Mouse (Mus musculus): ENCODE results near the gene Gnb1.
"Not testable (repeated sequence)": the region's sequence is repeated elsewhere in the genome, so short reads cannot be mapped to it uniquely, and the experiment has no call there.

Gnb1 gene

GRCm38 (mm10) chr4:155552917-155553532 is 61.9 kb downstream of the Gnb1 start:
- DNase-seq (ENCODE audit: low spot score) = no peak

- no peak for DNase-seq (ENCODE audit: low spot score)
Measured at GRCm38 (mm10) chr4:155554880-155555279, 63.7 kb downstream of the Gnb1 start.

DNA sequence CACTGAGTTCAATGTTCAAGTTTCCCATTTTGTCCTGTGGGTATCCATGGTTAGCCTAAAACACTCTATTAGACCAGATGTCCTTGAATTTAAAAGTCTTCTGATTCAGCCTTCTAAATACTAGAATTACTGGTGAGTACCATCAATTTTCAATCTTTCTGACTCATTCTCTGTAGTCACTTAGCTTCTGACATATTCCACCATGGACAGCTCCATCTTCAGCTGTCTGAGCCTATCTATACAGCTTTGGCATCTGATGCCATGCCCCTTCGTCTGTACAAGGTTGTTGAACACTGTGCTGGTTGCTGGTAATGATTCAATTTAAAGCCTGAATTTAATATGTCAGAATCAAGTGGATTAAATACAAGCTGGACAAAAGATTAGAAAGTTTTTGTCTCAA is 64.3 kb downstream of the Gnb1 start:
- DNase-seq (ENCODE audit: low spot score) = no peak

- no peak for DNase-seq (ENCODE audit: low spot score)
Measured at GRCm38 (mm10) chr4:155559454-155559853, 68.3 kb downstream of the Gnb1 start.

DNA sequence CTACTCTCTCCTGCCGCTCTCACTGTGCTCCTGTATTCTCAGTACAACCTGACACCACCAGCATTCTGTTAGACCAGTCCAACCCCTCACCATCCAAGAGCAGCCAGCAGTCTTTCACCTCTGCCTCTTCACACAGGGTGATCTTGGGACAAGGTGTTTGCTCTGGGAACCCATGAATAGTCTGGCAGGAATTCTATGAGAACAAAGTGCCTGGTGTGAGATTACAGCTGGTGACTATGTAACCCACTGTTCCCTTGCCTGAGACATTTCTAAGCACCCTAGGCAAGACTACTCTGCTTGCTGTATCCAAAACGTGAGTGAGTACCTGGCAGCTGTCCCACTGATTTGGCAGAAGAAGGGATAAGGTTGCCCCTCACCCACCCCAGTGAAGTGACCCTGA is 69.8 kb downstream of the Gnb1 start:
- no peak for DNase-seq (ENCODE audit: low spot score)

DNA sequence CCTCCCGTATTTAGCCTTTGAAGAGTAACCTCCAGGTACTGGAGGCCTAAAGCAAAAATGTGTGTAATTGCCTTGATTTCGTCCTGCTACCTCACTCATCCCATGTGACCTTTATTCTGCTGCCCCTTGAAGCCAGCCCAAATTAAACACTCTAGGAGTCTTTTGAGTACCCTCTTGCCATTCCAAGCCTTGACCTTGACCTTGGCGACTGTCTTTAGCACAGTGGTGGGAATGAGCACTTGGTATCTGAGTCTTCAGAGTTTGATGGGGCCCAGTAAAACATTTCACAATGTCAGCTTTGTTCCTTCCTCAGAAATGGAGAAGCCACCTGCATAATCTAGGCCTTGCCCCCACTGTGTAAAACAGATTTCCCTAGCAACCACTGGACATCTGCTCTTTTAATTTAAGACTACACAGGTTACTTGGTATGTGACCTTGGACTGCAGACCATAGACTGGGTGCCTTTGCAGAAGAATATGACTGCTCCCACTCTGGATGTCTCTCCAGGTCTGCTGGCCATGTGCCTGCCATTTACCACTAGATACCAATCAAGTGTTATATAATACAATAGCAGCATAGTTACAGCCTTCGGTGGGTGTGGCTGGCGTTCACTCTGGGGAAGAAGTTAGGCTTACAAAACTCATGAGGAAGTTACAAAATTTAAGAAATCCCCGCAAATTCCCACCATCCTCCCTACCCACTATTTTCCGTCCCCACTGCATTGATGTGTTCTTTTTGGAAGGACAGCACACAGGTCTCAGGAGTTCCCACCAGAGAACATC is 70.7 kb downstream of the Gnb1 start, which contains the start of gene Nadk:
Gene Nadk (plus strand): TSS at position 718 of the 782 bp plus-strand sequence.
- DNase-seq (ENCODE audit: low spot score) = no peak

DNA sequence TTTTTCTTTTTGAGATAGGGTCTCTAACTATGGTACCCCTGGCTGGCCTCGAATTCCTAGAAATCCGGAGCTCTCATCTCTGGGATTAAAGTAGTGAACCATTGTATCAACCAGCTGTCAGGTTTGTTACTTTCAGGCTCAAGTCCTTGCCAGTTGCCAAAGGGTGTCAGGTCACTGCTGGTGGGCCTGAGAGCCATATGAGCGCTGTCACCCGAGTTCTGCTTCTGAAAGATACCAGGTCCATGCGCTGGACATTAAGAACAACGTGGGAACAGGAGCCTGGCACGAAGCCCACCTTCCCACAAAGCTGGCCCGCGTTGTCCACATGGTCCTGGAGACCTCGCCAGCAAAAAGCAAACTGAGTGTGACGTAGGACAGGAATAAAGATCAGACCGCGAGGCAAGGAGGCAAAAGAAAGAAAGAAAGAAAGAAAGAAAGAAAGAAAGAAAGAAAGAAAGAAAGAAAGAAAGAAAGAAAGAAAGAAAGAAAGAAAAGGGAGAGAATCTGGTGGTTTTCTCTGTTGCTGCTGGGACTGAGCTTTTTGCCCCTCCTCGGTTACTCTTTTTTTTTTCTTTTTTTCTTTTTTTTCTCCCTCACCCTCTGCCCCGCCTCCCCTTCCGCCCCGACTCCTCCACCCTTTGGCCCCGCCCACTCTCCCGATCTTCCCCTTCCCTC is 71.7 kb downstream of the Gnb1 start:
- peak; percentile 74 for DNase-seq (ENCODE audit: low spot score)

DNA sequence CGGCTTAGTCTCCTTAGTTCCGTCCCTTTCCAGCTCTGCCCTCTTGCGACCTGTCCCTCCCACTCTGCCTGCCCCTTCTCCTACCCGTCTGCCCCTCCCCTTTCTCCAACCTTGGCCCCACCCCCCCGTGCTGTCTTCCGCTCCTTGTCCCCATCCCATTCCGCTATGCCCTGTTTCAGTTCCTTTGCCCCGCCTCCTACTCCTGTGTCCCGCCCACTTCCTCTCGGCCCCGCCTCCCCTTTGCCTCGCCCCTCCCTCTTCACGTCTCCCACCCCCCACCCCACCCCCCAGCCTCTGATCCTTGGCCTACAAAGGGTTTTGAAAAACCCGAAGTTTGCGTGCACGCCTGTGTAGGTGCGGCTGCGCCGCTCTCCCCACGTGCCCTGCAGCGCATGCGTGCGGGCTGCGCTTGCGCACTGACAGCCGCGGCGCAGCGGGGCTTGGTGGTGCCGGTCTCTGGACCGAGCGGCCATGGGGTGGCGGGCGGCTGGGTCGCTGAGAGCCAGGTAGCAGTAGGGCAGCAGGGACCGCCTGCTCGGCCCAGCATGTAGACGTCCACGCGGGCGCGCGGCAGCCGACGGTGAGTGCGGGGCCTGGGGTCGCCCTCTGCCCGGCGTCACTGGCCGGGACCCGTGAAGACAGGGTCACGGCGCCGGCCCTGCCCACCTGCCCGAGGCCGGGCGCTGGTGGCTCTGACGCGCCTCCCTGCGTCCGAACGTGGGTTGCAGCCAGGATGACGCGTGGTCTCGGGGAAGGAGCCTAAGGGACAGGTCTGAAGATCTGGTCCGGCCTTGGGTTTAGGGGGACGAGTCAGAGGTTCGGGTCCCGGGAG is 72.5 kb downstream of the Gnb1 start:
- DNase-seq (ENCODE audit: low spot score) = peak; percentile 96

DNA sequence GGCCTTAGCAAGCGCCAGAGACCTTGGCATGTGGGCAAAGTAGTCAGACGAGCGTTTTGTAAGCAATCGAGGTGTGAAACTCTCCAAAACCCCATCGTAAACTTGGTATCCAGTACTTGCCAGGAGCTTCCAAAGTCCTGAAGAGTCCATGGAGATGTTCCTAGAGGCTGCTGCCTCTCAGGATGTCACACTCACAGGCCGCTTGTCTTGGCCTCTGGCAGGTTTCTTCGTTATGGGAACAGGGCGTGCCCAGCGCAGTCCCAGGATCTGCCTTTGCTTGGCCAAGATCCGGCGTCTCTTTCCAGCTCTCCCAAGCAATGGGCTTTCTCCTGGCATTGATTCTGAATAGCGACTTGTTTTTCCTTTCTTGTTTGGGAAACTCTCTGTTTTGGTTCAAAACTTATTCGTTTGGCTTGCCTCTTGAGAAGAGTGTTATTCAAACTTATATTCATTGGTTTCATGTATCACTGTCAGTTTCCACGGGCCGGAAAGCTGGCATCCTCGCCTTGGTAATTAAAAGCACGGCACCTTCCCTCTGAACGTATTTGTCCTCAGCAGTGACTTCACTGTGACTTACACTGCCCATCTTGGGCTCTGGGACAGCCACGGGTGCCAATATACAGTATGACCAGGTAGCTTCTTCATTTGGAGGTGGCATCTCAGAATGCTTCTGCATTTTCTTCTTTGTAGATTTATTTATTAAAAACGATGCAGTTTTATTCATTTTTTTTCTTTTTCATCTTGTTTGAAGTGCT is 73.3 kb downstream of the Gnb1 start:
- DNase-seq (ENCODE audit: low spot score) = peak; percentile 66

- no peak for DNase-seq (ENCODE audit: low spot score)
Measured at GRCm38 (mm10) chr4:155566555-155566954, 75.4 kb downstream of the Gnb1 start.

GRCm38 (mm10) chr4:155568170-155568569 is 77.0 kb downstream of the Gnb1 start:
- DNase-seq (ENCODE audit: low spot score) = no peak

DNA sequence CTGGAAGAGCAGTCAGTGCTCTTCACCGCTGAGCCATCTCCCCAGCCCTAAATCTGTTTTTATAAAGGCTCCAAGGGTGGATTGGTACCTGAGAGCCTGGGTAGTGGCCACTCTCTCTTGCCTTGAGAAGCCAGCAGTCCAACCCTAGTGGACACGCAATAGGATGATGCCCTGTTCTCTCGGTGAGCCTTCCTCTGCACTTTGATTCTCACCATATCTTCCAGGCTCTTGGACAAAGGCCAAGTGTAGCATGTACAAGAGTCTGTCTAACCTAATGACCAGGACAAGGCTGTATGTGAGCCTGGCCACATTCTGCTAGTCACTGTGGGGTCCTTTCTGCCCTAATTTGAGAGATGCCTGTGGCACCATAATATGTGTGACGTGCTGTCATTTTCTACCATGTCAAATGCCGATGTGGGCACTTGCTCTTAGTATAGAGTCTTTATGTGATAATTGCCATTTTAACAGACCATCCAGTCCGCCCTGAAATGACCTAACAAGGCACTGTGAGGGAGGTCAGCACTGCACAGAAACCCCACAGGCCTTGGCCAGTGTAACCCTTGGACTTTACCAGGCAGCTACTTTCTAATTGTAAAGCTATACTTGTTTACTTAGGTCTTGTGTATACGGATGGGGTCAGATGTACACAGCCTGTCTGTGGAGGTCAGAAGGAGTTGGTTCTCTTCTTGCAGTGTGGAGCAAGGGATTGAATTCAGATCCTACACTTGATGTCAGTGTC is 77.6 kb downstream of the Gnb1 start:
- no peak for DNase-seq (ENCODE audit: low spot score)

DNA sequence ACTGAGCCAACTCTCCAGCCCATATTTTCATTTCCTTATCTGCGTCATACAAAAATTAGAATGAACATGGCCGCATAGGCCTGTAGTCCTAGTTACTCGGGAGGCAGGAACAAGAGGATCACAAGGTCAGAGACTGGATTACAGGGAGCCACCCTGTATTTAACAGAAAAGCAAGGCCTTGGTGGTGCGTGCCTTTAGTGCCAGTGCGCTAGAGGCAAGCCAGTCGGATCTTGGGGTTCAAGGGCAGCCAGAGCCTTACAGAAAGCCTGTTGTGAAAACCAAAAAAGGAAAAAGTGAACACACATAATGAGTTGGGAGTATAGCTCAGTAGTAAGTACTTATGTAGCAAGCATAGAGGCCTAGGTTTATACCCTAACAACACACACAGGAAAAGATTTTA is 78.7 kb downstream of the Gnb1 start:
- DNase-seq (ENCODE audit: low spot score) = no peak

- not testable (repeated sequence) for DNase-seq (ENCODE audit: low spot score)
Measured at GRCm38 (mm10) chr4:155570315-155570714, 79.2 kb downstream of the Gnb1 start.

- no peak for DNase-seq (ENCODE audit: low spot score)
Measured at GRCm38 (mm10) chr4:155571442-155571841, 80.3 kb downstream of the Gnb1 start.

GRCm38 (mm10) chr4:155573155-155573554 is 82.0 kb downstream of the Gnb1 start:
- DNase-seq (ENCODE audit: low spot score) = no peak

DNA sequence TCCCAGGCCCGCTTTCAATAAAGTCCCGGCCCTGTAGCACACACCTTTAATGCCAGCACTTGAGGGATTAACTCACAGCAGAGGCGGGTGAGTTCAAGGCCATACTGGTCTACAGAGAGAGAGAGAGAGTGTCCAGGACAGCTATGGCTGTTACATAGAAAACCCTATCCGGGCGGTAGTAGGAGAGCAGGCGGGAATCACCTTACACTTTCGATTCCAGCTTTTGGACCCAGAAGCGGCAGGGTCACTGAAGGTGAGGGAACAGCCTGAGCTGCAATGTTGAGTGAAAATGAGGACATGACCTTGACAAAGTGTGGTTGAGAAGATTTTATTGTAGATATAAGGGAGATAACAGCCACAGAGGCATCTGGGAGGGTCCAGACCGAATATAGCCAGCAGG is 82.7 kb downstream of the Gnb1 start:
- DNase-seq (ENCODE audit: low spot score) = no peak

GRCm38 (mm10) chr4:155574931-155575330 is 83.8 kb downstream of the Gnb1 start:
- no peak for DNase-seq (ENCODE audit: low spot score)

- DNase-seq (ENCODE audit: low spot score) = no peak
Measured at GRCm38 (mm10) chr4:155575521-155575920, 84.4 kb downstream of the Gnb1 start.

DNA sequence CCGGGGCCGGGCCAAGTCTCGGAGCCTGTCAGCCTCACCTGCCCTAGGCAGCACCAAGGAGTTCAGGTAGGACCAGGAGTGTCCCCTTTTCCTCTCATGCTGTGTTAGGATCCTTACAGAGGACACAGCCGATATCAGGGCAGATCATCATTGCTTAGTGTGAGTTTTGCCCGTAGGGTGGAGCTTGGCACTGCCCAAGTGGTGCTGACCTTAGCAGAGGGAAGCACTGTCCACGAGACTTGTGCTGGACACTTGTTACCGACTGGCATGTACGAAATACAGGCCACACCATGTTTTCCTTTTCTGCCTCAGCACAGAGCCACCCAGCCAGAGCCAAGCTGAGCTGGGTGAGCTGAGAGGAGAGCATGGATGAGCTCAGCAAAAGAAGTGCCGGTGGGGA is 86.0 kb downstream of the Gnb1 start:
- no peak for DNase-seq (ENCODE audit: low spot score)

- no peak for DNase-seq (ENCODE audit: low spot score)
Measured at GRCm38 (mm10) chr4:155577741-155578140, 86.6 kb downstream of the Gnb1 start.
